Mouse (Mus musculus) gastrocnemius, postnatal 10 days (tissue): ENCODE measurements at regions not wholly inside any gene's neighbourhood (a gene's known extent, or its start where the extent isn't known, plus 50 kb on each side); places are given as distances from the start of the nearest gene placed in this dataset.
A peak's percentile ranks its signal among the peaks of the same experiment; 100 is the strongest.

Experiments
- DNase-seq: peaks from one replicate; pipeline ENCODE4 v3.0.0; 2021; ENCODE audit warnings: mixed read lengths

DNA sequence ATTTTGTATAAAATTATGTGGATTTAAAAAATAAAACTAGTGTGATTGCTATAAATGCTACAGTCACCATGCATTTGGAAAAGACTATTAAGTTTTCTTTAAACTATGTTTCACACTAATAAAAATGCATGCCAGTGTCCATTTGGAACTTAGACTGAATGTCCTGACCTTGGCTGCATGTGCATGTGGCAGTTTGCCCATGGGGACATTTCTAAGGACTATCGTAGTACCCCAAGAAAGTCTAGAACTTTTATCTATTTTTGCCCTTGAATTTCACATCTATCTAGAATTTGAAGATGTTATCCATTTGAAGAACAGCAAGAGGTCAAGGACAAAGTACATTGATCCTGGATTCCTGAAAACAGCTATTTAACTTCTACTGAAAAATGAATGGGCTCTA, 745.9 kb downstream of the Tmem182 start:
- DNase-seq = no peak

GRCm38 (mm10) chr1:41555607-41556006, 750.2 kb downstream of the Tmem182 start:
- no peak for DNase-seq

DNA sequence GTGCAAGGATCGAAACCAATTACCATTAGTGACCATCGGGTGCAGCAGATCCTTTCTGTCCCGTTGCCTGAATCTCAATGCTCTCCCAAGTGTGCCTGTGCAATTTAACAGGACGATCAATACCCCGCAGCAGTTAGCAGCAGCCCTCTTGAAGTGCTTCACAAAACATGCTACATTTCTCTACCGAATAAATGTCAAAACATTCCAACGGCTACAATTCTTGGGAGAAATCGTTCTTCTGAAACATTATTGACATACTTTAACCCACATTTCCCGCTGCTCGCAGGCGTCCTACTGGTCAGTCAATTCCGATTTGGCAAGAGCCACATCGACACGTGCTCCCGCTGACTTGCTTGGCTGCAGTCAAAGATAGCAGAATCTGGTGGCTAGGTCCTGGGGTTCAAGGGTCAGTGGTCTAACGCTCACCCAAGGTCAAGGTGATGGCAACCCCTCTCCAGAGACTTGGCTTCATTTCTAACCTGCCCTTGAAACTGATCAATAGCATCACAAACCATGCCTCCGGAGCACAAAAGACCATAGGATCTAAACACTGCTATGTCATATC, 753.8 kb downstream of the Tmem182 start:
- DNase-seq = no peak

DNA sequence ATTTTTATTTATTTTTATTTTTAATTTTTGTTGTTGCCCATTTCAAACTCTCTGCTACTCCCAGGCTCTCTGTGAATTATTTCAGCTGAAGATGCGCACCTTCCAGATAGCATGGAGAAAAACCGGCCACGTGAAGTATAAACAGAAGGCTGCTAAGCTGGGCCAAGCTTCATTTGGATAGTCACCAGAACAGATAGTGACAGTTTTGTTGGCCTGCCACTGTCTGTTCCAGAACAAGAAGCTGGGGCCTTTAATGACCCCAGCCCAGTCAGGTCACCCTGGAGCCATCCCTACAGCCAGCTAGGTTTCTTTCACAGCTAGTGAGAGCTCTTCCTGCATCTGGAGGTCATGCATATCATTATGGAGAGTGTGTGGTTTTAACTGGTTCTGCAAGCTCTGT, 754.6 kb downstream of the Tmem182 start:
- DNase-seq = no peak

GRCm38 (mm10) chr1:41603471-41603870, 798.1 kb downstream of the Tmem182 start:
- no peak for DNase-seq

GRCm38 (mm10) chr1:41604996-41605747, 799.8 kb downstream of the Tmem182 start:
- DNase-seq = no peak

- no peak for DNase-seq
Measured at GRCm38 (mm10) chr1:41605748-41606131, 800.3 kb downstream of the Tmem182 start.

DNA sequence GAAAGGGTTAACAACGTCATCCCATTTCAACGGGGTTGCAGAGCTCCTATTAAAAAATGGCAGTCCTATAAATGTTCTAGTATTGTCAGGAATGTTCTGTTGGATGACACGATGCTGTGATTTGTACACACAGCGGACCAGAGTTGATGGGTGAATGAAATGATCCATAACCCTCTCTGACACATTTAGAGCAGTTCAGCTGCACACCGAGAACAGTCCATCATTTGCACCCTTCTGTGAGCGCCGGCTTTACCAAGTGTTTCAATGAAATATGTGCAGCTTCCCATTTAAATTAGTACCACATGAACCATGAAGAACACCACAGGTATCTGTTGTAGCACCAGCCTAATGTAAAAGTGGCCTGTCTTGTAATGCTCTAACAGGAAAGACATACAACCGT, 805.4 kb downstream of the Tmem182 start:
- no peak for DNase-seq

GRCm38 (mm10) chr1:41651804-41652203, 846.4 kb downstream of the Tmem182 start:
- no peak for DNase-seq

DNA sequence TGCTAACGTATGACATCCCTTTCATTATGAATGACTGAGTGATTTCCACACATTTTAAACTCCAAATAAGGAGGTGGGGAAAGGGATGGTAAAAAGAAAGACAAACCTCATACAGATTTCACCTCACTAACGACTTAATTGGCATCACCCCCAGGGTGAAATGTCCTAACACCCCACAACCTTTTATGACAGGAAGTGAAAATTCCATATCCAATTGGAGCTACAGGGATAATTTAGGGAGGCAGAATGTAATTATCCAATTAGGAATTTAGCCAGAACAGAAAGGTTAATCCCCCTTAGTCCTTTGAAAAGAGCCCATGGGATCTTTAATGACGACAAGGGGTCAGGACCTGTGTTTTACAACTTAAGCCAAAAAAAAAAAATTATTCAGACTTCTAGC, 846.8 kb downstream of the Tmem182 start:
- DNase-seq = no peak

GRCm38 (mm10) chr1:41652646-41653427, 847.4 kb downstream of the Tmem182 start:
- DNase-seq = peak; percentile 58

DNA sequence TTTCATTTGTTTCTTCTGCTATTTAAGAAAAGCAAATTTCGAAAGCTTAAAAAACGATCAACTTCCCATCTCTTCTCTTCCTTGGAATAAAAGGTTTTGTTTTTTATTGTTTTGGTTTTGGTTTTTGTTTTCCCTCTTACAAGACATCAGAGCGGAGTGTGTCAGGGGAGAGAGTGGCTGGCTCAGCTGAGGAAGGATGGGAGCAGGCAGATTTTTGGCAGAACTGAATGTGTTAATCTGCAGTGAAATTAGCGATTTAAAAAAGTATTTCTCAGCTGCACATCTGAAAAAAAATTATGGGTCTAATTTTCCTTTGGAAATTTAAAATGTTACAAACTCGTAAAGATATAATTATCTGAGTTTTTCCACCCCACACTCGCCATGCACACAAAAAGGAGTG, 868.7 kb downstream of the Tmem182 start:
- no peak for DNase-seq

DNA sequence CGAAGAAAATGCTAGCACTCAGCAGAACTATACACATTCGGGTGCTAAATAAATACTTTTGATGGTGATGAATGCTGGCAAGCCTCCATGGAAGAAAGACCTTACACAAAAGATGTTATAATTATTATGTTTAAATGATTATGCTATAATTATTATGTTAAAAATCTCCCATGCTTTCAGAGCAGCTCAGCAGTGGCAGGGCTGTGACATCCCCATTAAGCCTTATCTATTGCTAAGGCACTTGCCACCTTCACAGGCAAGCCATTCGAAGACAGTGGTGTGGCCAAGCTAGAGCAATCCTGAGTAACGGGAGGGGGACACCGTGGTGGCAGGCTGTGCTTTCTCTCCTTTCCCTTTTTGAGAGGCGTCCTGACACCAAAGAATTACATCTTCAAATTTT, 869.9 kb downstream of the Tmem182 start:
- DNase-seq = no peak

- no peak for DNase-seq
Measured at GRCm38 (mm10) chr1:41705692-41706091, 900.3 kb downstream of the Tmem182 start.

DNA sequence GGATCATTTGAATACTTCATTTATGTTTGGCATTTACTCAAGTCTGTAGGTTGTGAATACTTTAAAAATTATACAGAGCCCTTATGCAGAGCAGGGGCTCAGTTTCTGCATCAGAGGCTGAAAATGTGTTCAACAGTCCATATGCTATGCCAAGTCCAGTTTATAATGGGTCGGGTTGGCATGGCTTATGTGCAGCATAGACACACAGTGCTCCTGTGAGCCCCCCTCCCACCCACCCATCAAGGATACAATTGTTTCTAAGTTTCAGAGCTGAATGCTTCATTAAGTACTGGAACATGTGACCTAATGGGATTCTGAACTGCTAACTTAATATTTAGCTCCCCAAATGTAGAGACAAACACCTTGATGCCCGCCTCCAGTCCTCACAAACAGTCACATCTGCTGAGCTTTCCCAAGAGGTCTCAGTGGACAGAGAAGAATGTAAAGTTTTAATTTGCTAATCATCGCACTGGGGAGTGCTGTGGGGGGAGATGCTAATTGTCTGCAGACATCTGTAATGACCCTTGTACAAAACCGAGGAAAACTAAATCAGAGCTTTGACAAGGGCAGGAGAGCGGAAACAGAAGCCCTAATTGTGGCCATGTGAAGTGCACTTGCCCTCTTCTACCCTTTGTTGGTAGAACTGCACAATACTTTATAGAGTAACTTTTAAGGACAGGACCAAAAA, 937.4 kb downstream of the Tmem182 start:
- DNase-seq = no peak

DNA sequence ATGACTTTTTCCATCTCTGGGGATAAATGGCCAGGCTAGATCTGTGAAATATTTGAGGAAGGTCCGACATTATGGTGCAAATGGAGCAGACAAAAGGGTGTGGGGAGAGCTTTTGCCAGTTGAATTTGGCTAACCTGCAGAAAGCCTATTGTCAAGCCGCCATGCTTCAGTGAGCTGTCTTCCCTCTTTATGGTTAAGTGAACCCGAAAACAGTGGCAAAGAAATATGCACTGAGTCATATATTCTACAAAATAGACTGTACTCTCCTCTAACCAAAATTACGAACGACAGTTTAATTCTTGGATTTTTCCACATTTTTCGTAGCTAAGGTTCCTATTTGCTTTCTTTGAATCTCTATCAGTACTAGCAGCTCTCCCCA, 937.9 kb downstream of the Tmem182 start:
- no peak for DNase-seq

DNA sequence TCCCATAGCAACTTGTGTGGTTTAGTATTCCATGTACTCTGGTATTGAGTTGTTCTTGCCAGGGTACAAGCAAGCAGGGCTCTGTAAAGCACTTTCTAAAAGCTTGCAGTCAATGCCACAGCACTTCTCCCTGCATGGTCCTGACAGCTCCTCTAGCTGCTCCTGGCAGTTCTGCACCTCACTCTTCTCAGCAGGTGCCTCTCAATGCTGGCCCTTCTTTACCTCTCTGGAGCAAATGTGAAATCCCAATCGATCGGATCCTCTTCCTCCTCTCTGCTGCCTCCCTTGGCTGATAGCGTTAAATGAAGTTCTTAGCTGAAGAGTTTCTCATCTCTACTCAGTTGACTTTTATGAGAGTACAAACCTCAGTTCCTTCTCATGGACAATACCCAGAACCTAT, 939.1 kb downstream of the Tmem182 start:
- DNase-seq = no peak

DNA sequence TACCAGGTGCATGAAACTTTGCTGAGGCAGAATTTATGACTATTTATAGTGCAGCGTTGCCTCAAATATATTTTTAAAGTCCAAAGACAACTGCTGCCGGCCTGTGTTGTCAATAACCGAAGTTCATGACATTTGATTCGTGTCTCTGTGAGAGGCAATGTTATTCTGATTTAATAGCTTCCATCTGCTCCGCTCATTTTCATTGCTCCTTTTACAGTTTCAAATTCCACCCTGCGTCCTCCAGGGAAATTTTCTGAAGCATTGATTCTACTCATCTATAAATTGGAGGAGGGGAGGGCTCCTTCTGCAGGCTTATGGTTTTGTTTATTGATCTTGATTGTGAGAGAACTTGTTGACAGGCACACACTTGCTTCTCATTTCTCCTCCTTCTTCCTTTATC, 936.2 kb upstream of the Pou3f3 start:
- DNase-seq = no peak
